Mouse (Mus musculus) yolk sac, embryonic 10.5 days (tissue): ENCODE results near the gene Ss18l2.

Experiments
- DNase-seq: peaks from one replicate; pipeline ENCODE4 v3.0.0-alpha.2; 2017; ENCODE audit warnings: low spot score

Ss18l2 gene

GRCm38 (mm10) chr9:121704261-121704645 is 5.9 kb upstream of the Ss18l2 start:
- DNase-seq, result no peak

GRCm38 (mm10) chr9:121704646-121705625 is 5.2 kb upstream of the Ss18l2 start, which contains the start of gene Sec22c:
Sec22c (minus strand) TSS chr9:121705490.
- peak; percentile 95 for DNase-seq

- no peak for DNase-seq
These were observed 4.0 kb upstream of the Ss18l2 start for GRCm38 (mm10) chr9:121706029-121706675.

- DNase-seq, result no peak
These were observed 2.3 kb upstream of the Ss18l2 start for GRCm38 (mm10) chr9:121707801-121708200.

- no peak for DNase-seq
These were observed 1.3 kb upstream of the Ss18l2 start for GRCm38 (mm10) chr9:121708506-121709486.

- DNase-seq, result no peak
These were observed 451 bp downstream of the Ss18l2 start for GRCm38 (mm10) chr9:121710584-121710975.

GRCm38 (mm10) chr9:121717048-121717447 is 6.9 kb downstream of the Ss18l2 start:
- DNase-seq, result no peak

GRCm38 (mm10) chr9:121718070-121718705 is 8.1 kb downstream of the Ss18l2 start:
- DNase-seq, result no peak

GRCm38 (mm10) chr9:121718792-121719318 is 8.7 kb downstream of the Ss18l2 start, which contains the start of gene Nktr:
Nktr (plus strand) TSS chr9:121719169.
- DNase-seq, result peak; percentile 99

GRCm38 (mm10) chr9:121719347-121720331 is 9.5 kb downstream of the Ss18l2 start:
- peak; percentile 62 for DNase-seq

- DNase-seq, result no peak
These were observed 30.4 kb downstream of the Ss18l2 start for GRCm38 (mm10) chr9:121740490-121740889.

GRCm38 (mm10) chr9:121741168-121741567 is 31.0 kb downstream of the Ss18l2 start:
- DNase-seq, result no peak

- no peak for DNase-seq
These were observed 33.9 kb downstream of the Ss18l2 start for GRCm38 (mm10) chr9:121744051-121744450.

GRCm38 (mm10) chr9:121752774-121753173 is 42.6 kb downstream of the Ss18l2 start:
- no peak for DNase-seq

GRCm38 (mm10) chr9:121754624-121755023 is 44.5 kb downstream of the Ss18l2 start:
- DNase-seq, result no peak

- no peak for DNase-seq
These were observed 46.7 kb downstream of the Ss18l2 start for GRCm38 (mm10) chr9:121756785-121757184.

- DNase-seq, result no peak
These were observed 47.3 kb downstream of the Ss18l2 start for GRCm38 (mm10) chr9:121757432-121757831.

- no peak for DNase-seq
These were observed 48.0 kb downstream of the Ss18l2 start for GRCm38 (mm10) chr9:121757835-121758814.
